Mouse (Mus musculus): ENCODE measurements around the gene Gm20708.

Gm20708 gene

GRCm38 (mm10) chr11:117780582-117781111 lies 28.8 kb upstream of the Gm20708 start:
- in situ Hi-C loops (cut with MboI, MseI) = loop anchor here (25.0 kb wide), 1 partner anchor 1368 kb away; the partner anchor contains the start of gene Rnf157

DNA sequence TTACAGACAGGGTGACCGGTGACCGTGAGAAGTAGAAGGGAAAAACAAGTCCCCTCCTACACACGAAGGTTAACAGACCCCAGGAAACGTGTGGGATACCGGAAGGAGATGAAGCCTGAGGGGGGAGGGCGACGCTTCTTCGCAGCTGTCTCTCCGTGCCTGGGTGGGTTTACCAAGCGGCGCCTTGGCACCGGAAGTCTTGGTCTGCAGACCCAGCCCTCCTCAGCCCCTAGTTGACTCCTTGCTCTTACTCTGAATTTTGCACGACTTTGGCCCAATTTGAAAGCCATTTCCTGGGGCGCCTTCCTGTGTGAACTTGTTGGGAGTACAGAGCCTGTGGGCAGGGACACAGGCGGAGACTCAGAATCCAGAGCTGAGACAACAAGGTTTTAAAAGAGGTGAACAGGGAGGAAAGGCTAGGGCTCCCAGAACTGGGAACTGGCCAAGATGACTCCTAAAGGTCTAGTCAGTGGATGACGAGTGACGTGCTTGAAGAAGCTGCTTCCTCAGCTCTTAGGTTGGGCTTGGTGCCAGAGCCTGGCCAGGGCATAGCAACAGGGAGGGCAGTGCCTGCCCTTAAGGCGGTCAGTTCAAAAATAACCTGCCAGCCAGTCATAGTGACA lies 28.2 kb upstream of the Gm20708 start:
- in situ Hi-C loops (cut with MboI, MseI) = loop anchor here (25.0 kb wide), 1 partner anchor 1369 kb away; the partner anchor contains the start of gene Rnf157

DNA sequence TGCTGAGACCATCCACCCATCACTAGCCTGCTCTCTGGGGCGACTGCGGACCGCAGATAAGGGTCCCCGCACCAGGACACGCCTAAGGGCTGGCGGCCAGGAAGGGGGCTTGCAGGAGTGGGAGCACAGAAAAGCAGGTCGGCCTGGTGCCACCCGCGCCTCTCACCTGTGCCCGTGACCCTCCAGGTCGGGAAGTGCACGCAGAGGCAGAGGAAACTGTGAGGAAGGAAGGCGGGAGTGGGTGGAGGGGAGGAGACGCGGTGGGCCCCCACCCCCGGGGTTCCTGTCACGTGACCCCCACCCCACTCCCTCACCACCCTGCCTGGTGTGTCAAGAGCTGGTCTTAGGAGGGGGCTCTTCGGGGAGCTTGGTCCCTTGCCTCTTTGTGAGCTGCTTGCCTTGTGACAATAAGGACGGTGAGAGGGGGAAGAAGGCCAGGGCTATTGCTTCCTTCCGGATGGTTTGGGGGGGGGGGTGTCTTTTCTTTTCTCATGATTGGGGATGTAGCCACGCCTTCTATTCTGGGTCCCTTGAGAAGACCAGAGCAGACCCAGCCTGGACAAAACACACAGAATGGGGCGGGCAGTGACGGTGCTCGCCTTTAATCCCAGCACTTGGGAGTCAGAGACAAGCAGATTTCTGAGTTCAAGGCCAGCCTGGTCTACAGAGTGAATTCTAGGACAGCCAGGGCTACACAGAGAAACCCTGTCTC lies 27.3 kb upstream of the Gm20708 start, which contains the start of the genes Tmc8 and Tmc6:
TSS of gene Tmc8 (plus strand) at position 84 of the 712 bp plus-strand sequence.
TSS of gene Tmc6 (minus strand) at position 206 of the 712 bp plus-strand sequence.
- in situ Hi-C loops (cut with MboI, MseI) = loop anchor here (25.0 kb wide), 1 partner anchor 1370 kb away; the partner anchor contains the start of gene Rnf157

- in situ Hi-C loops (cut with MboI, MseI) = loop anchor here (25.0 kb wide), 1 partner anchor 1370 kb away; the partner anchor contains the start of gene Rnf157
These were observed 26.8 kb upstream of the Gm20708 start for GRCm38 (mm10) chr11:117782705-117783034.

DNA sequence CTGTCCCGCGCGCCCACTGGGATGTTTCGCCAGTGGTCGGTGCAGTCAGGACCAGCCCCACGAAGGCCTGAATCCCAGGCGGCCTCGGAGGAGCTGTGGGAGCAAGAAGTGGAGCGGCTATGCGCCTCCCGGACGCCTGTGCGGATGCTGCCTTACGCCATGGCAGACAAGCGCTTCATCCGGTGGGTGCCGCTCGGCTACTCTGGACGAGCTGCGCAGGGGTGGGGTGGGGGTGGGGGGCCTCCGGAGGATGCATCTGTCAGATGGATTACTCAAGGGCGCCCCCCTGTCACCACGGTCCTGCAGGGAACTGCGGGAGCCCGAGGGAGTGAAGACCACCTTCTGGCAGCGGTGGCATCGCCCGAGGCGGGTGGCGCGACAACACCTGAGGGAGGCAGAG lies 26.4 kb upstream of the Gm20708 start:
- in situ Hi-C loops (cut with MboI, MseI) = loop anchor here (25.0 kb wide), 1 partner anchor 1371 kb away; the partner anchor contains the start of gene Rnf157

- in situ Hi-C loops (cut with MboI, MseI) = loop anchor here (25.0 kb wide), 1 partner anchor 1371 kb away; the partner anchor contains the start of gene Rnf157
These were observed 25.7 kb upstream of the Gm20708 start for GRCm38 (mm10) chr11:117783683-117784309.

DNA sequence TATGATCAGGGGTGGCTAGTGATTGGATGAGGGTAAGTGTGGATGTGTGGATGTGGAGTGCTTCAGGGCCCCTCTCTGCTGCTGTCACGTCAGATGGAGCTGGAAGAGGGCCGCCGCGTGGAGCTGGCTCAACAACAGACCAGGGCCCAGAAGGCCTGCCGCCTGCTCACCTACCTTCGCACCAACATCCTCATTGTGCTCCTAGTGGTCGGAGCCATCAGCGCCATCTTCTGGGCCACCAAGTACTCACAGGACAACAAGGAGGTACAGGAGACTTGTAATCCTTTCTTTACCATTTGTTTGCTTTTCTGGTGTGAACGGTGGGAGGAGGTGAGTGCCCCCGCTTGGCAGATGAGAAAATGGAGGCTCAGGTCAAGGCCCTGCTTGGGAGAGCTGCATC lies 23.2 kb upstream of the Gm20708 start:
- in situ Hi-C loops (cut with MboI, MseI) = loop anchor here (25.0 kb wide), 1 partner anchor 1374 kb away; the partner anchor contains the start of gene Rnf157

GRCm38 (mm10) chr11:117788481-117788880 lies 21.0 kb upstream of the Gm20708 start:
- in situ Hi-C loops (cut with MboI, MseI) = loop anchor here (25.0 kb wide), 1 partner anchor 1376 kb away; the partner anchor contains the start of gene Rnf157

DNA sequence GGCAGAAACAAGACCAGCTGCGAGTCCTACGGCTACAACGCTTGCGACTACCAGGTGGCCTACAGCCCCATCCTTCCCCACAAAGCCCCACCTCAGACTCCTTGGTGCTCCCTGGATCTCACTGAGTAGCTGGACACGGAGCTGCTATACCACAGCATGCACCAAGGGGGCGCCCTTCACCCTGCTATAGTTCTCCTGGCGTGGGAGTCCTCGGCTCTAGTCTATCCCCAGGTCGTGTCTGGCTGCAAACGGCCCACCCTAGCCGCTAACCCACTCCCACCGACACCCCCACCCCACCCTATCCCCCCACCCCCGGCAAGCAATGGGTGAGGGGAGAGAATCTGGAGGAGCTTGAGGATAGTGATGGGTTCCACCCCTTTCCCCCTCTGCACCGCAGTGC lies 19.2 kb upstream of the Gm20708 start:
- in situ Hi-C loops (cut with MboI, MseI) = loop anchor here (25.0 kb wide), 1 partner anchor 1378 kb away; the partner anchor contains the start of gene Rnf157

- in situ Hi-C loops (cut with MboI, MseI) = loop anchor here (25.0 kb wide), 1 partner anchor 1379 kb away; the partner anchor contains the start of gene Rnf157
These were observed 18.6 kb upstream of the Gm20708 start for GRCm38 (mm10) chr11:117790703-117791440.

DNA sequence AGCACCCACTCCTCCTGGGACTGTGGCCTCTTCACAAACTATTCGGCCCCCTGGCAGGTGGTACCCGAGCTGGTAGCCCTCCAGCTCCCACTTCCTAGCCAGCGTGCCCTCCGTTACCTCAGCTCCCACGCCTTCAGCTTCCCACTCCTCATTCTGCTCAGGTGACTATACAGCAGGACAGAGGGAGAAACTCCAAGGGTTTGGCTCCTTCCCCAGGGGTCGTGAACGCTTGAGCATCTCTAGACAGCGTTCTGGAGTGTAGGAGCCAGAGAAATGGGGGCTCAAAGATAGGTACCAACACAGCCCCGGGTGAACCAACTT lies 18.1 kb upstream of the Gm20708 start:
- in situ Hi-C loops (cut with MboI, MseI) = loop anchor here (25.0 kb wide), 1 partner anchor 1379 kb away; the partner anchor contains the start of gene Rnf157

- in situ Hi-C loops (cut with MboI, MseI) = loop anchor here (25.0 kb wide), 1 partner anchor 1380 kb away; the partner anchor contains the start of gene Rnf157
These were observed 17.1 kb upstream of the Gm20708 start for GRCm38 (mm10) chr11:117792281-117792888.

GRCm38 (mm10) chr11:117794035-117794551 lies 15.4 kb upstream of the Gm20708 start:
- in situ Hi-C loops (cut with MboI, MseI) = loop anchor here (25.0 kb wide), 1 partner anchor 1382 kb away; the partner anchor contains the start of gene Rnf157

- in situ Hi-C loops (cut with MboI, MseI) = loop anchor here (25.0 kb wide), 1 partner anchor 1385 kb away; the partner anchor contains the start of gene Rnf157
These were observed 12.5 kb upstream of the Gm20708 start for GRCm38 (mm10) chr11:117796954-117797353.

GRCm38 (mm10) chr11:117797511-117798159 lies 11.8 kb upstream of the Gm20708 start, which contains the start of gene 6030468B19Rik:
6030468B19Rik (plus strand) TSS chr11:117797660.
- in situ Hi-C loops (cut with MboI, MseI) = loop anchor here (25.0 kb wide), 1 partner anchor 1385 kb away; the partner anchor contains the start of gene Rnf157

DNA sequence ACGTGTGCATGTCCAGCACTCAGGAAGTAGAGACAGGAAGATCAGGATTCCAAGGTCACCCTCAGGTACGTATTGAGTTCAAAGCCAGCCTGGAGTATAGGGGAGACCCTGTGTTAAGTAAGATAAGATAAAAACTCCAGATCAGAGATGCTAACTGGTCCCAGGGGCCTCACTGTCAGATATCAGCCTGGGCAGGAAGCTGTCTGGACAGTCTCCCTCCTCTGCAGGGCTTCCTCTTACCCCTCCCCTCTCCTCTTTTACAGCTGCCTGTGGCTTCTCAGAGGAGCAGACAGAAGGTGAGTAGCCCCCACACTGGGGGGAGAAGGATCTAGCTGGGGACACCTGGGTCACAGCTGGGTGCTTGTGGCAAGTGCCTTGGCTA lies 11.3 kb upstream of the Gm20708 start:
- in situ Hi-C loops (cut with MboI, MseI) = loop anchor here (25.0 kb wide), 1 partner anchor 1386 kb away; the partner anchor contains the start of gene Rnf157

GRCm38 (mm10) chr11:117799174-117799573 lies 10.3 kb upstream of the Gm20708 start:
- in situ Hi-C loops (cut with MboI, MseI) = loop anchor here (25.0 kb wide), 1 partner anchor 1387 kb away; the partner anchor contains the start of gene Rnf157

DNA sequence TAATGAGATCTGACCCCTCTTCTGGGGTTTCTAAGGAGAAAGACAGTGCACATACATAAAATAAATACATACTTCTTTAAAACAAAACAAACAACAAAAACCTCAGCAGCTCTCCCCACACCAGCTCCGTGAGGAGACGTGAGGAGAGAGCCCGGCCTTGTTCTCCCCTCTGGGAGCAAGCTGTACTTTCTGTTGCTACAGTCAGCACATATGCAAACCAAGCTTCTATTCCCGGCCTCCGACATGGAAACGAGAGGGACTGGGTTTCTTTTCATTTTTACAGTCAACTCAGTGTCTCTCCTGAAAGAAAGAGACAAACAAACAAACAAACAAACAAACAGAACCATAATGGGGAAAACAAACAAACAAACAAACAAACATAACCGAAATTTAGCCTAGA lies 9.4 kb upstream of the Gm20708 start:
- in situ Hi-C loops (cut with MboI, MseI) = no loop called here

- in situ Hi-C loops (cut with MboI, MseI) = no loop called here
These were observed 7.8 kb upstream of the Gm20708 start for GRCm38 (mm10) chr11:117801650-117802049.
